Mouse (Mus musculus): ENCODE measurements around the gene Gm20388.

Gm20388 gene

DNA sequence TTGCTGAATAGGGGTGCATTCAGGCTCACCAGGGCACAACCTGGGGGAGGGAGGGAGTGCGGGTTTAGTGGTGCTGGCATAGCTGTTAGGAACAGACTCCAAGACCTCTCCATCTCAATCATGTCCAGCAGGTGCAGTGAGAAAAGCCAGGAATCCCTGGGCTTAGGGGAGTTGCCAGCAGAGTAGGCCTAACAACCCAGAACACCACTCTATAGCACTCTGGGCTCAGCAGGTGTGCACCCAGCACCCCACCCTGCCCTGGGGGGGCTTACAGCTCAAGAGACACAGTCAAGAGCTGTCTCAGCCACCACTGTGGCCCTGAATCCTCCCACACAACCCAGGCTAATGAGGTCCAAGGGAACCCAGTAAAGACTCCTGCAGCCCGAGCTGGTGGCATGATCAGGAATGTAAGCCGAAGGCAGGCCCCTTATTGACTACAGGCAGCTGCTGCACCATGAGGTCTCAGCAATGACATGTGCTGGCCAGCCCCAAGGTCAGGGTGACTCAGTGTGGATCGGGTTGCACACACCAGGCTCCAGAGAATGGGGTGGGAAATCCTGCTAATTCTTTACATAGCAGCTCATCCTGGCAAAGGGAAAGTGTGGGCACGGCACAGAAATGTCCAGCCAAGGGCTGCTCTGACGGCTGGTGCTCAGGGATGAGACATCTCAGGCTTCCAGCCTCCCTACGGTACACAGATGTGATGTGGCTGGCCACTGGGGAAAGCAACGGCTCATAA, 1991.0 kb downstream of the Gm20388 start:
- in situ Hi-C loops (cut with MboI) = loop anchor here (25.0 kb wide), 1 partner anchor 314 kb away; the partner anchor contains the start of genes Fbxo31 and Map1lc3b

- in situ Hi-C loops (cut with MboI) = loop anchor here (25.0 kb wide), 1 partner anchor 317 kb away; the partner anchor contains the start of genes Fbxo31 and Map1lc3b
Measured at GRCm38 (mm10) chr8:121903977-121904376, 1993.3 kb downstream of the Gm20388 start.

GRCm38 (mm10) chr8:121904999-121905398, 1994.4 kb downstream of the Gm20388 start:
- in situ Hi-C loops (cut with MboI) = loop anchor here (25.0 kb wide), 1 partner anchor 318 kb away; the partner anchor contains the start of genes Fbxo31 and Map1lc3b

DNA sequence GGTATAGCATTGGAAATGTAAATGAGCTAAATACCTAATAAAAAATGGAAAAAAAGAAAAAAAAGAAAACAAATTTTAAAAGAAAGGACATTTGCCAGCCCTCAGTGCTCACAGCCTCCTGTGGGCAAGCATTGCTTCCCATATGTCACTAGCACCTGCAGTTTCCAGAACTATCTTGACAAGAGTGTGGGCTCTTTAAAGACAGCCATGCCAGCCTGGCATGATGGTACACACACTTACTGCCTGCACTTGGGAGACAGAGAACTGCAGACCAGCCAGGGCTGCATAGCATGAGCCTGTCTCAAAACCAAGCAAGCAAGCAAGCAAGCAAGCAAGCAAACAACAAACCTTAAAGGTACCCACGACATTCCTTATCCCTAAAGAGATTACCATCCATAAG, 1994.8 kb downstream of the Gm20388 start:
- in situ Hi-C loops (cut with MboI) = loop anchor here (25.0 kb wide), 1 partner anchor 318 kb away; the partner anchor contains the start of genes Fbxo31 and Map1lc3b

DNA sequence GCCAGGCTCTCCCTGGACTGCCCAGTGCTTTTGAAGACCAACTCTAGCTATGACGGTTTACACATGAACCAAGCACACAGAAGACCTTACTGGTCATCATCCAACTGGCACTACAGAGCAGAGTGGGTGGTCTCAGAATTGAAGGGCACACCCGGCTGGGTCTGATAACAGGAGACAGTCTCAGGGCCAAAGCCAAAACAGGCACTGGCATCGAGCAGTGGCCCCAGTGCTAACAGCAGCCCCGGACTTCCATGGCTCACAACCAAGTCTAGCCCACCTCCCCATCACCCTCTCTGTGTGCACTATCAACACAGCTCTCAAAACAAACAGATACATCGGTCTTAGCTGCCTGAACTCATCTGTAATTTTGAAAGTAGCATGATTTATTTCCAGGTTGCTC, 1995.2 kb downstream of the Gm20388 start:
- in situ Hi-C loops (cut with MboI) = loop anchor here (25.0 kb wide), 1 partner anchor 319 kb away; the partner anchor contains the start of genes Fbxo31 and Map1lc3b

- in situ Hi-C loops (cut with MboI) = loop anchor here (25.0 kb wide), 1 partner anchor 320 kb away; the partner anchor contains the start of genes Fbxo31 and Map1lc3b
Measured at GRCm38 (mm10) chr8:121906542-121907512, 1996.2 kb downstream of the Gm20388 start.

DNA sequence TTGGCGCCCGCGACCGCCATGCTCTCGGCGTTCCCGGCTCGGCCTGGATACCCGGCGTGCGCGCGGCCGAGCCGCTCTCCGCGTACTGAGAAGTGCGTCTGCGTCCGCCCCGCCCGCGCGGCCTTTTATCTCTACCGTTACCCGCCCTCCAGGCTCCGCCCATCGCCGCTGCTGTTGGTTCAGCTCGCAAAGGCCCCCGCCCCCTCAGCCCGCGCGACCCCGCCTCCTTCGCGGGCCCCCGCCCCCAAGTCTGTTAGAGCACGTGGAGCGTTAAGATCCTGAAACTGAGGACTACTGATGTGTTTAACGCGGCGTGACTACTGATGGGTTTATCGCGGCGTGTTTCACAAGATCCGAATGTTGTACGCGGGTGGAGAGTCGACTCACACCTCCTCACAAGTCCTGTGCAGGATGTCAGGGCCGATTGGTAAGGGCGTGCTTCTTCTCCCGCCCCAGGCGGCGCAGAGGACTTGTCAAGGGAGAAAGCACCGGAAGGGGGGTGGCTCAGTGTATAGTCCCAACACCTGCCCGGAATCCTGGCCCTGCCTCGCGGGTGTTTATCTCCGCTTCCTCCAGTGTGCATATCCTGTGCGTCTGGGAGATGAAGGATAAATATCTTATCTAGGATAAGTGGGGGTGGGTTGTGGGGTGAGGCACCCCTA, 1997.1 kb downstream of the Gm20388 start, which contains the start of gene Slc7a5:
TSS of gene Slc7a5 (minus strand) at position 108 of the 662 bp plus-strand sequence.
- in situ Hi-C loops (cut with MboI) = loop anchor here (25.0 kb wide), 1 partner anchor 320 kb away; the partner anchor contains the start of genes Fbxo31 and Map1lc3b

- in situ Hi-C loops (cut with MboI) = loop anchor here (25.0 kb wide), 1 partner anchor 321 kb away; the partner anchor contains the start of genes Fbxo31 and Map1lc3b
Measured at GRCm38 (mm10) chr8:121908378-121909147, 1997.9 kb downstream of the Gm20388 start.

DNA sequence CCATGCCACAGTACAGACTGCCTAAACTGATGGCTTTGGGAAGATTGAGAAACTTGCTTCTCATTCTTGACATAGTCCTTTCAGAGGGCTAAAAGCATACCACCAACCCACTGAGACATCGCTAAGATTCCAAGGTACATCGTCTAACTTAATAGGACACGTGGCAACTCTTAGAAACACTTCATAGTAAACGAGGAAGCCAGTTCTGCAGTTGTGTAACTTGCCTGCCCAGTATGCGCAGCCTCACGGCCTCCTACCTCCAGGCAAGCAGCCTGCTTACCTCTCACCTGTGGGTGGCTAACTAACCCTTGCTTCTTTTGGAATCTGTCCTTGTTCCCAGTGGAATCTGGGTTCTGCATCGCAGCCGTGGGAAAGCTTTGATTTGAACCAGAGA, 1998.5 kb downstream of the Gm20388 start:
- in situ Hi-C loops (cut with MboI) = loop anchor here (25.0 kb wide), 1 partner anchor 322 kb away; the partner anchor contains the start of genes Fbxo31 and Map1lc3b

GRCm38 (mm10) chr8:121909663-121910062, 1999.0 kb downstream of the Gm20388 start:
- in situ Hi-C loops (cut with MboI) = loop anchor here (5.0 to 25.0 kb wide), 2 partner anchors 57 to 322 kb away; partner anchors contain the start of genes Fbxo31 and Map1lc3b

GRCm38 (mm10) chr8:121911400-121911799, 2000.8 kb downstream of the Gm20388 start:
- in situ Hi-C loops (cut with MboI) = loop anchor here (5.0 to 25.0 kb wide), 2 partner anchors 59 to 324 kb away; partner anchors contain the start of genes Fbxo31 and Map1lc3b

DNA sequence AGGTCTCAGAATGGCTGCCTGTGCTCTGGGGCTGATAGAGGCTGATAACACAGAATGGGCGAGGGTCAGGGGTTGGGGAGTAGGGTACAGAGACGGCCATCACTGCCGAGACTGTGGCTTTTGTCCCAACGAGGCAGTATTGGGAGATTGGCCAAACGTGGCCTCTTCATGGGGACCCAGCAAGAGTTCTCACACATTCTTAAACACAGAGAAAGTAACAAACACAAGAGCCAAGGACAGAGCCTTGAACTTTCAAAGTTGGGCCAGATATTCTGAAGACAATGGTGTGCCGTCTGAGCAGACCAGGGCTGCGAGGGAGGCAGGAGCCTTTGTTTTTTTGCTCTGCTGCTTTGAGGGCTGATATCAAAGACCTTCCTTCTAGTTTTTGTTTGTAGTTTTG, 2001.3 kb downstream of the Gm20388 start:
- in situ Hi-C loops (cut with MboI) = loop anchor here (5.0 to 25.0 kb wide), 2 partner anchors 60 to 325 kb away; partner anchors contain the start of genes Fbxo31 and Map1lc3b

GRCm38 (mm10) chr8:121912831-121913230, 2002.2 kb downstream of the Gm20388 start:
- in situ Hi-C loops (cut with MboI) = loop anchor here (5.0 to 25.0 kb wide), 2 partner anchors 61 to 326 kb away; partner anchors contain the start of genes Fbxo31 and Map1lc3b

DNA sequence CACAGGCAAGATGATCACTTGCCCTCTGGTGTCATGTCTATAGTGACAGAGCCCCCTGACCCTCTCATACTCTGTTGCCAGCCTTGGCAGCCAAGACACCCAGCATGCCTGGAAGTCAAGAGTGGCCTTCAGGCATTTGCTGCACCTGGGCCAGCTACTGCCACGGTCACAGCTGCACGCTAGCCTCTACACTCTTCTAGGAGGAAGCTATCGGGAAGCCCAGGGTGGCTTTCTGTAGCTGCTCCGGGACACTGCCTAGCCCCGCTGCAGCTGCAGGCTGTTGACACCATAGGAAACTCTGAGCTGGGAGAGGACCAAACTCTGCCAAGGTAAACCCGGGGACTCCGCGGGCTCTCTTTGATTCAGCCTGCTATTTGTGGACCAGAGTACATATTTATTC, 2002.7 kb downstream of the Gm20388 start:
- in situ Hi-C loops (cut with MboI) = loop anchor here (5.0 to 25.0 kb wide), 2 partner anchors 61 to 326 kb away; partner anchors contain the start of genes Fbxo31 and Map1lc3b

- in situ Hi-C loops (cut with MboI) = loop anchor here (25.0 kb wide), 1 partner anchor 332 kb away; the partner anchor contains the start of genes Fbxo31 and Map1lc3b
Measured at GRCm38 (mm10) chr8:121919158-121919557, 2008.5 kb downstream of the Gm20388 start.

DNA sequence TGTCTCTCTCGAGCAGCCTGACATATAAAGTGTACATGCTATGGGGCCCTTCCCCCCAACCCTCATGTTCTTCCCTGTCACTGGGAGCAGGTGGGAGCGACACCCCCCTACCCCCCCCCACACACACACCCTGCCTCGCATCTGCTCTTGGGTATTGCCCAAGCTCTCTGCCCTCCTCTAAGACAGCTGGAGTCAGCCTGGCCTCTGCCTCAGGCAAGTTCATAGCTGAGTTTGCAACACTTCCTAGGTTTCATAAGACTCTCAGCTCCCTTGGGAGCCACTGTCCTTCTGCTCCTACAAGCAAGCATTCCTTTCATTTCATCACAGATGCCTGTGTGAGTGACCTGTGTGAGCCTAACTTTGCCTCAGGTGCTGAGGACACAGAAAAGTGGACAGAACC, 2009.1 kb downstream of the Gm20388 start:
- in situ Hi-C loops (cut with MboI) = loop anchor here (25.0 kb wide), 1 partner anchor 332 kb away; the partner anchor contains the start of genes Fbxo31 and Map1lc3b

- in situ Hi-C loops (cut with MboI) = loop anchor here (25.0 kb wide), 1 partner anchor 334 kb away; the partner anchor contains the start of genes Fbxo31 and Map1lc3b
Measured at GRCm38 (mm10) chr8:121921582-121921981, 2010.9 kb downstream of the Gm20388 start.

- in situ Hi-C loops (cut with MboI) = loop anchor here (25.0 kb wide), 1 partner anchor 335 kb away; the partner anchor contains the start of genes Fbxo31 and Map1lc3b
Measured at GRCm38 (mm10) chr8:121922101-121922500, 2011.5 kb downstream of the Gm20388 start.

- in situ Hi-C loops (cut with MboI) = loop anchor here (25.0 kb wide), 1 partner anchor 337 kb away; the partner anchor contains the start of genes Fbxo31 and Map1lc3b
Measured at GRCm38 (mm10) chr8:121924681-121925080, 2014.0 kb downstream of the Gm20388 start.
